Mouse (Mus musculus) lung, adult 2 months (tissue): ENCODE data around the gene Pkmyt1.

Source experiments
- CTCF ChIP-seq: fragments of 200-500 bp; IDR thresholded peaks from 2 replicates; pipeline ENCODE4 v1.5.1; 2011; ENCODE audit warnings: mild to moderate bottlenecking, low read length, control low read depth; ENCODE audit not compliant: insufficient read depth
- POLR2A ChIP-seq: fragments of 200-500 bp; IDR thresholded peaks from 2 replicates; pipeline ENCODE4 v1.6.1; 2011; ENCODE audit warnings: low read depth, mild to moderate bottlenecking, control low read depth, low read length, borderline replicate concordance; ENCODE audit errors: extremely low read depth

GRCm38 (mm10) chr17:23741359-23742209, 15.4 kb downstream of the Pkmyt1 start:
- no peak for TF ChIP-seq POLR2A
- TF ChIP-seq CTCF, result no peak
